Mouse (Mus musculus) thymus, postnatal 0 days (tissue): ENCODE data around the gene Nek11. TPM values are rescaled to one million over a fixed set of nuclear protein-coding genes. Genes with fewer than 3 reads are reported as not detected.

Source experiments
- DNase-seq: peaks from one replicate; pipeline ENCODE4 v3.0.0-alpha.2; 2015; ENCODE audit warnings: low spot score
- polyA plus RNA-seq: library from polyadenylated mRNA; unstranded; fragments of >200 nt; fragmentation: Nextera tagmentation; extraction: Ambion mirVana; gene quantifications from 2 replicates; pipeline ENCODE4 v1.2.1, GENCODE M21; 2015

Nek11 gene
- polyA plus RNA-seq, 1 experiment from 2014 or later = 0.62 TPM

GRCm38 (mm10) chr9:105313250-105313649 is 82.1 kb downstream of the Nek11 start:
- DNase-seq = no peak

DNA sequence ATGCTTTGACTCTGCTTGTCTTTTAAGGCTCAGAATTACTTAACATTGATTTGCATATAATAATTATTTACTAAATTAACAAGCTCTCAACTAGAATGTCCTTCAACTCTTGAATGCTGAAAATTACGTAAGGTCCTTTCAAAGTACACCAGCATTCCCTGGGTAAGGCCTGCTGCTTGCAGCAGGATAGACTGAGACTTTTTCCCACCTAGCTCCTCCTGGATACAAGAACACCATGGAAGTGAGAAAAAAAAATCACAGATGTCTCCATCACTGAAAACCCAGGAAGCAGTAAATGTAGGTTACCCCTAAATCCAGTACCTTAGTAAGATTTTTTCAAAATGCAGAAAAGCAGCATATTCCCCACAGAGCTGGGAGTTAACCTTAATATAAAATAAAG is 82.6 kb downstream of the Nek11 start:
- no peak for DNase-seq

DNA sequence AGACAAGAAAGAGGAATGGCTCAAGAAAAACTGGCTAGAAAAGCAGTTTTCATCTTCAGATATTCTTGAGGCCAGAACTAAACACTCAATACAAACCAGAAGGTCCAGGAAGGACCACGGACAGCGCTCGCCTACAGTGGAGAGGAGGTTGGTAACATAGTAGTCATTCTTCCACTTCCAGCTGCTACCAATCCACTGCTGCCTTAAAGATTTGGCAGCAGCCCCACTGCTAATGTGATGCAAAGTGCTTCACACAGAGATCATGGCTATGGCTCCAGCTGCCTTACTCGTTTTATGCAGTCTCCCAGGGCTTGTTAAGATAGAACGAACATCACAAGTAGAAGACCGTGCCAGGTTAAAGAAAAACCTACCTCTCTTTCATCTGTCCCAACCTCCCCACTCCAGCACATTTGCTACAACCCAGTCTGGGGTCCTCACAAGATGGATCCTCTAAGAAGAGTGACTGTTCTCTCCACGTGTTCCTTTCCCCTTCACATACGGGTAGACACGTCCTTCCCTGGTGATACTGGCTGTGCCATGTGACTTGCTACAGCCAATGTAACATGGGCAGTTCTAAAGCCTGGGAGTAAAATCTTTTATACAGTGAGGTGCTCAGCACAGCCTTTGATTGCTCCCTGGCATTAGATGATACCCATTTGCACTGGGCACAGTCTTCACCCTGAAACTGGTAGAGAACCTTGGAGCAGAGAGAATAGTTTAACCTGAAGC is 85.6 kb downstream of the Nek11 start:
- DNase-seq = no peak

- no peak for DNase-seq
Observed at GRCm38 (mm10) chr9:105306042-105306441, 89.3 kb downstream of the Nek11 start.

- no peak for DNase-seq
Observed at GRCm38 (mm10) chr9:105302230-105302629, 93.1 kb downstream of the Nek11 start.

- DNase-seq = no peak
Observed at GRCm38 (mm10) chr9:105301396-105301795, 93.9 kb downstream of the Nek11 start.

GRCm38 (mm10) chr9:105300738-105301325 is 94.5 kb downstream of the Nek11 start:
- DNase-seq = no peak

GRCm38 (mm10) chr9:105284670-105285069 is 110.7 kb downstream of the Nek11 start:
- DNase-seq = no peak

DNA sequence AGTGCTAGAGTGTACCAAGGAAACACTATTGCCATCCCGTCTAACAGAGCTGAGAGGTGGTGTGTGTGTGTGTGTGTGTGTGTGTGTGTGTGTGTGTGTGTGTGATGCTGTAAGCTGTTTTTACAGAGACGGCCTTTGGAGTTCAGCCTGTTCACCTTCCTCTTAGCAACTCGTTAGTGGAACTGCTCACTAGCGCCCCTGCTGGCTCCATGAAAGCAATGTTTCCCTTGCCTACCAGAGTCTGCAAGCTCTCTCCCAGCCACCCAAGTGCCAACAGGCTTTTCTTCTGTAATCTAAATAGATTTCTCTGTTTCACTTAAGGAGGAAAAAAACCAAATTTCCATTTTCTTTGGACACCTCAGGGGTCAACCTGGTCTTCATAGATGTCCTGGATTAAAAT is 112.6 kb downstream of the Nek11 start:
- peak; percentile 33 for DNase-seq

DNA sequence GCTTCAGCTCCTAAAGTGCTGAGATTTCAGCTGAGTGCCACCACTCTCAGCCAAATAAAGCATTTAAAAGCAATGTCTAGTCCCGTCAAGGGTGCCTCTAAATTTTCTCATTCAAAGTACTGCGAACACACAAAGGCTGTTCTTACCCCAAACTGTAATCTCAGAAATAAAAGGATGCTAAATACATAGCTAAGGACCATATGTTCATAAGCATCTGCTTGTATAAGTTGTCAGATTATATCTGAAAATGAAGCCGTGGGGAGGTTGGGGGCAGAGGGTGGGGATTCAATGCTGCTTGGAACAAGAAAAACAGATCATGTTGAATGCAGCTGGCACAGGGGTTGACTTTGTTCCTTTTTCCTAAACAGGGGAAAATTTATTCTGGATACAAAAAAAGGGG is 120.4 kb downstream of the Nek11 start:
- DNase-seq = no peak

DNA sequence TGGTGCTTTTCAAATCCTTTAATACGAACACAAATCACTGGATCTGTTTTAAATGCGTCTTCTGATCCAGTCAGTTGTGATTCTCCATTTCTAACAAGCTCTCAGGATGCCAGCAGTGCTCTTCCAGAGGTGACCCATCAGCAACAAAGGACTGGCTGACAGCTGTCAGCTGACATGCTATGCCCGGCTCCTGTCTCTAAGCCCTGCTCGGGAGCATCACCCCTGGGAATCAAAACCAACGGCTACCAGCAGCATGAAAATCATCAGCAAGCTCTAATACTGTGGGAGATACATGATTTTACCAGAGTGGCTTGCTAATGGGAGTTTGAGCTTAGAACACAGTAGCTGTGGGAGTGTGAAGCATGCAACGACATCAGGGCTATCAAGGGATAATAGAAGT is 121.0 kb downstream of the Nek11 start:
- DNase-seq = no peak

DNA sequence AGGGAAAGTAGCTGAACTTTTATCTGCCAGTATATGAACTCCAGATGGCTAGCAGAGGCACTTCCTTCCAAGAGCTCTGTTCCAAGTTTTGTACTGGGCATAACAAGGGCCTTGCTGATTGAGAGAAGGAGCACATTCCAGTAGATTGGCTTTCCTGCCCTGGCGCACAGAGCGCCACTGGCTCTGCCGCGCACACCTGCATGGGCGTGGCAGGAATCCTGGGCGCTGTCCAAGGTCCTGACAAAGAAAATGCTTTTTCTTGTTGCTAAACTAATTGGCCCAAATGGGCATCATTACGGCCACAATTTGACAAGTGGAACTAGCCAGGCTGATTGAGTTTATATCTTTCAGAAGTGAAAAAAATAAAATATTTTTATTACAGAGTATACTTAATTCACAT is 123.1 kb downstream of the Nek11 start:
- peak; percentile 23 for DNase-seq

DNA sequence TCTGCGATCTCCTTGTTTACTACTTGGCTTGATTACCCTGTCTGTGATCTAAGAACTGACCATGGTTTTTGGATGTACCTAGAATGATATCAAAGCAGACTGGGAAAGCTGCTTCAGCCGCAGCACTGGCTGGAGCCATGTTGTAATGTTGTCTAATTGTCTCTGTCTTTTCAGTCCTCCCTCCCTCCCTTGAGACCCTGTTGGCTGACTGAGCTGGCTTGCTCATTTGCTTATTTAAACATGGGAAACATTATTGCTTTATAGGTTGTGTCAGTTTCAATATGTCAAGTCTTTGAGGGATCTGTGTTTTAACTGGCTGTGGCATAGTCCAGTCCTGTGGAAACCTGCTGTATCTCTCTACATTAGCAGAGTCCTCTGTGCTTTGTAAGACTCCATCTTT is 132.2 kb downstream of the Nek11 start:
- no peak for DNase-seq

- no peak for DNase-seq
Observed at GRCm38 (mm10) chr9:105257668-105258067, 137.7 kb downstream of the Nek11 start.

GRCm38 (mm10) chr9:105254076-105254475 is 141.2 kb downstream of the Nek11 start:
- no peak for DNase-seq

DNA sequence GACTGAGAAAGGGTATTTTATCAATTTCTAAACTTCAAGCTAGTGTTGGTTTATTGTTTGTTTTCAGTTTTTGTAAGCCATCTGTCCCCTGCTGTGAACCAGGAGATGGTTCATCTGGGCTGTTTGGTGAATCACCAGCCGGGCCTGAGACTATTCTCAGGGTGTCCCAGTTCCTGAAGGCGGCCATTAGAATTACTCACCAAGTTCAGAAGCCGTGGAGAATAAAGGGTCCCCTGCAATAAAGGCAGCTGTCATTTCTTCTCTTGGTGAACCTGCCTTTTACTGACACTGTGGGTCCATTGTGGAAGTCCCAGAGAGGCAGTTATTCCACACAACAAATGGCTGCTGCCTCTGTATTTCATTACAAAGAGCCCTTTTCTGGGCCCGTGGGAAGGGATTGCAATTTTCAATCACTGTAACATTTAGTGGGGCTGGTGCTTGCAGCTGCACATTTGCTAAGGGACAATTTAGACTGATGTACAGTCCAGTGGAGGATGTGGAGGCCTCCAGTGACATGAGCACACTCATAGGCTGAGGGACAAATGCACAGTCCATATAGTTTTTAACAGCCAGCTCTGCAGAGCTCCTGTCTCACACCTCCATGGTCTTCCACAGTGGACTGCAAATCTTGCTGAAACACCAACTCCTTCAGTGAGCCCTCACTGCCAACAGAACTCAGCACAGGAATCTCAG is 142.8 kb downstream of the Nek11 start:
- no peak for DNase-seq

DNA sequence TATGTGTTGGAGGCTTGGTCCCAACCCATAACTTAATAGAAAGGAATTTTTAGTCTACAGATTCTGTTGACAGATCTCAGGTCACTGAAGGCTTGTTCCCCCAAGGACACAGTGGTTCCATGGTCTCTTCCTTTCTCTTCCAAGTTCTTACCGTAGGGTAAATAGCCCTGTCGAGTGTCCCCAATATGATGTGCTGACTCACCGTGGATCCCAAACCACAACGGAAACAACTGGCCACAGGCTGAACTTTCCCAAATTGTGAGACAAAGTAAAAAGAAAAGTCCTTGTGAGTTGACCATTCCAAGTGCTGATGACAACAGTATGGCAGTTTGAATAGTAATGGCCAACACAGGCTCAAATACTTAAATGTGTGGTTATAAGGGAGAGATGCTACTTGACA is 144.1 kb downstream of the Nek11 start:
- DNase-seq = no peak

DNA sequence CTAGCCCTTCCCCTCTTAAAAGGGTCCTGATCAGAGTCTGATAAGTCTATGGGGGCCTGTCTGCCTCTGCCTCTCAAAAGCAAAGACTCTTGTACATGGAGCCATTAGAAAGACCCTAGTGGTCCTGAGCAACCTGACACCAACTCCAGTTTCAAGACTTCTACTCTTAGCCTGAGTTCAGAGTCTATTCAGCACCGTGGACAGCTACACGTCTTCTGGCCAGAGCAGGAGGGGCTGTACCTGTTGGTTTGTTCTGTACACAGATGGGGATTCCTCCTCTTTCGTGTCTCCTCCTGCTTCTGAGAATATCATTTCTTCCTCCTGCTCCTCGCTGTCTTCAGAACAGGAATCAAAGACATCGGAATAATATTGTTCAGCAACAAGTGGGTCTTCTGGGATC is 151.3 kb downstream of the Nek11 start:
- DNase-seq = no peak

GRCm38 (mm10) chr9:105214434-105214833 is 180.9 kb downstream of the Nek11 start:
- no peak for DNase-seq

GRCm38 (mm10) chr9:105200305-105200704 is 195.0 kb downstream of the Nek11 start:
- no peak for DNase-seq

DNA sequence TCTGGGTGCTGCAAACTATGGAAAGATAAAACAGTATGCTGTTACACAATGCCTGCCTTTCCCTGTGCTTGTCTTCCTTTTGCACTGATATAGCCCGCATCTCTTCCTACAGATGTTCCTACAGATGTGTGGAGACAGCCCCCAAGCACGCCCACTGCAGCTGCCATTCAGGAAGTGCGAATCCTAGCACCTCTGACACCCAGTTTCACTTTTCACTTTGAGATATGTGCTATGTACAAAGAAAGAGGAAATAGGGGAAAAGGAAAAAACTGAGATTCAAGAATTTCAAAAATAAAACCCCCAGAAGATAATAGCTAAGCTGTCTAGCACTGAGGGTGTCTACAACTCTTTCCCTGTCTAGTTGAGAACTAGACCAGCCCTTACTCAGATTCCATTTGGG is 208.6 kb downstream of the Nek11 start:
- no peak for DNase-seq

- no peak for DNase-seq
Observed at GRCm38 (mm10) chr9:105182392-105182791, 212.9 kb downstream of the Nek11 start.

DNA sequence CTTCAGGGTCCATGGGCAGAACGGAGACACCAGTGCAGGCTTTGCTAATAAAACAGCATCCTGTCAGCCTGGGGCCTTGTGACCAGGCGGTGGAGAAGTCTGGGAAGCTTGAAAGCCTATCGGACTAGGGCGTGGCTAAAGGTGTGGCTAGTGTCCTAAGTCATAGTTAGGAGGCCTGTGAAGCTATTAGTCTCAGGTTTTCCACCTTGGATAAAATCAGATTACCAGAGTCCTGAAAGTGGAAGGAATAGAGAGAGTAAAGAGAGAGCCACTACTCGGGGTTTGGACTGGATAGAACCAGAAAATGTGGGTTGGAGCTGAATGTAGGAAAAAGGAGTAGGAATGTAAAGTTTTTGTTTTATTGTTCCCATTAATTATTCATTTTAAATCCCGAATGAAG is 250.3 kb downstream of the Nek11 start, which contains the start of gene 1700080E11Rik:
Gene 1700080E11Rik, minus strand, starts transcription at position 101 of the 400 bp plus-strand sequence.
- DNase-seq = no peak
